Mouse (Mus musculus) lung, adult 2 months (tissue): Measurements from ENCODE around the gene Ccdc120.

Experiments used
- CTCF ChIP-seq: fragments of 200-500 bp; IDR thresholded peaks from 2 replicates; pipeline ENCODE4 v1.5.1; 2011; ENCODE audit warnings: mild to moderate bottlenecking, low read length, control low read depth; ENCODE audit not compliant: insufficient read depth
- POLR2A ChIP-seq: fragments of 200-500 bp; IDR thresholded peaks from 2 replicates; pipeline ENCODE4 v1.6.1; 2011; ENCODE audit warnings: low read depth, mild to moderate bottlenecking, control low read depth, low read length, borderline replicate concordance; ENCODE audit errors: extremely low read depth

GRCm38 (mm10) chrX:7775501-7776205 lies 24.9 kb upstream of the Ccdc120 start:
- TF ChIP-seq CTCF: no peak
- TF ChIP-seq POLR2A: no peak
